Mouse (Mus musculus) stomach, embryonic 16.5 days (tissue): ENCODE measurements around the gene Tmem9b. TPM values are rescaled to one million over a fixed set of nuclear protein-coding genes. Genes with fewer than 3 reads are reported as not detected.
A peak's percentile ranks its signal among the peaks of the same experiment; 100 is the strongest.

Experiments used
- ATAC-seq: fragments of 200-750 bp; cut with Nextera tagmentation; 2 replicates; pipeline ENCODE4 v1.8.0; 2017; ENCODE audit warnings: moderate number of reproducible peaks, moderate TSS enrichment; ENCODE audit not compliant: insufficient read depth, low FRiP score
- H3K27ac ChIP-seq: fragments of 300-500 bp; sonication (generic); 2 replicates; pipeline ENCODE4 v1.5.1; 2014; ENCODE audit warnings: low read length
- H3K27me3 ChIP-seq: fragments of 300-500 bp; sonication (generic); 2 replicates; pipeline ENCODE4 v1.6.1; 2014; ENCODE audit warnings: low read length, control low read depth, mixed read lengths; ENCODE audit not compliant: control insufficient read depth, insufficient read depth
- H3K36me3 ChIP-seq: fragments of 300-500 bp; sonication (generic); 2 replicates; pipeline ENCODE4 v1.6.1; 2014; ENCODE audit warnings: low read length; ENCODE audit not compliant: control insufficient read depth, insufficient read depth
- H3K4me1 ChIP-seq: fragments of 300-500 bp; sonication (generic); 2 replicates; pipeline ENCODE4 v1.6.1; 2014; ENCODE audit warnings: low read length, control low read depth, mixed read lengths; ENCODE audit not compliant: control insufficient read depth, insufficient read depth
- H3K4me2 ChIP-seq: fragments of 300-500 bp; sonication (generic); 2 replicates; pipeline ENCODE4 v1.6.1; 2014; ENCODE audit warnings: low read depth, low read length, mixed read lengths
- H3K4me3 ChIP-seq: fragments of 300-500 bp; sonication (generic); replicated peaks from 2 replicates; pipeline ENCODE4 v1.5.1; 2014; ENCODE audit warnings: mild to moderate bottlenecking, low read length
- H3K9ac ChIP-seq: fragments of 300-500 bp; sonication (generic); 2 replicates; pipeline ENCODE4 v1.6.1; 2014; ENCODE audit warnings: low read length
- H3K9me3 ChIP-seq: fragments of 300-500 bp; sonication (generic); replicated peaks from 2 replicates; pipeline ENCODE4 v1.6.1; 2016; ENCODE audit warnings: low read length, control low read depth; ENCODE audit not compliant: control insufficient read depth
- WGBS: fragments of 180-500 bp; shearing (Covaris S2); extraction: QIAGEN DNeasy Blood & Tissue Kit; methylation state at CpG from one replicate; pipeline ENCODE4 v1.1.7; 2014; 5-methylcytosine and 5-hydroxymethylcytosine counted together
- polyA plus RNA-seq: library from polyadenylated mRNA; unstranded; fragments of >200 nt; fragmentation: Nextera tagmentation; extraction: Ambion mirVana; gene quantifications from 2 replicates; pipeline ENCODE4 v1.2.1, GENCODE M21; 2015

The Tmem9b gene
- polyA plus RNA-seq, 1 experiment from 2014 or later: 78.6 TPM

GRCm38 (mm10) chr7:109722618-109723017 is 30.1 kb downstream of the Tmem9b start:
- over 99% methylated on average over 2 of the region's 2 CpGs for WGBS
- no peak overlapping the region for H3K4me3 ChIP-seq
- no peak overlapping the region for H3K27ac ChIP-seq
- H3K9me3 ChIP-seq: no peaks in the 10 kb centered on the region
- ATAC-seq: no peak
- H3K9ac ChIP-seq: no peak overlapping the region
- no peaks in the 10 kb centered on the region for H3K36me3 ChIP-seq
- no peaks in the 10 kb centered on the region for H3K27me3 ChIP-seq
- no peak overlapping the region for H3K4me2 ChIP-seq
- no peaks in the 10 kb centered on the region for H3K4me1 ChIP-seq

DNA sequence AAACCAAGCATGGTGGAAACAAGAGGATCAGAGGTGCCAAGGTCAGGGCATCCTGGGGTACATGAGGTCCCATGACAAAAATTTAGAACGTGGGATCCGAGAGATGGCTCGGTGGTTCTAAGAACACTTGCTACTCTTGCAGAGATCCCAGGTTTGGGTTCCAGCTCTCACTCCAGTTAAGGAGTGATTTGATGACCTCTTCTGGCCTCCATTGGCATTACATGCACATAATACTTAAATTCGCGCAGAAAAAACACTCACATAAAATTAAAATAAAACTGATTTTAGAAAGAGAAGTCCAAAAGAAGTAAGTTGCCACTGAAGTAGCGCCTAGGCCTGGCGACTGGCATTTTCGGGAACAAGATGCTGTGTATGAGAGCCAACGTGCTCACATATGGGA is 33.4 kb downstream of the Tmem9b start:
- Histone ChIP-seq H3K9ac (no peak overlapping the region), H3K4me3 (no peak overlapping the region), H3K27me3 (no peaks in the 10 kb centered on the region), H3K9me3 (no peaks in the 10 kb centered on the region), H3K27ac (no peak overlapping the region), H3K4me1 (no peaks in the 10 kb centered on the region), H3K4me2 (no peak overlapping the region), H3K36me3 (no peaks in the 10 kb centered on the region)
- ATAC-seq: no peak
- 66% methylated on average over 9 of the region's 9 CpGs for WGBS

- Histone ChIP-seq H3K36me3 (peaks cover 3% of the 10 kb centered on the region; the same call in 1 of the 2 replicates), H3K27ac (no peak overlapping the region), H3K27me3 (no peaks in the 10 kb centered on the region), H3K9ac (no peak overlapping the region), H3K4me3 (no peak overlapping the region), H3K4me1 (peaks cover 4% of the 10 kb centered on the region), H3K9me3 (no peaks in the 10 kb centered on the region), H3K4me2 (no peak overlapping the region)
- ATAC-seq: no peak
- 88% methylated on average over 2 of the region's 2 CpGs for WGBS
Observed at GRCm38 (mm10) chr7:109713434-109713982, 39.2 kb downstream of the Tmem9b start.

GRCm38 (mm10) chr7:109712198-109712597 is 40.5 kb downstream of the Tmem9b start:
- Histone ChIP-seq H3K9ac (no peak overlapping the region), H3K4me3 (no peak overlapping the region), H3K27me3 (no peaks in the 10 kb centered on the region), H3K27ac (no peak overlapping the region), H3K4me2 (no peak overlapping the region), H3K36me3 (peaks cover 7% of the 10 kb centered on the region; the same call in 1 of the 2 replicates), H3K9me3 (no peaks in the 10 kb centered on the region), H3K4me1 (peaks cover 10% of the 10 kb centered on the region)
- 91% methylated on average over 7 of the region's 7 CpGs for whole genome bisulfite sequencing
- ATAC-seq: no peak

GRCm38 (mm10) chr7:109710069-109710468 is 42.6 kb downstream of the Tmem9b start:
- peaks cover 18% of the 10 kb centered on the region for H3K4me1 ChIP-seq
- 47% methylated on average over 1 of the region's 1 CpGs for WGBS
- no peak overlapping the region for H3K4me3 ChIP-seq
- no peak overlapping the region for H3K4me2 ChIP-seq
- no peaks in the 10 kb centered on the region for H3K9me3 ChIP-seq
- peaks cover 7% of the 10 kb centered on the region; the same call in 1 of the 2 replicates for H3K36me3 ChIP-seq
- H3K9ac ChIP-seq: no peak overlapping the region
- H3K27ac ChIP-seq: no peak overlapping the region; the same call in 1 of the 2 replicates
- no peak for ATAC-seq
- no peaks in the 10 kb centered on the region for H3K27me3 ChIP-seq

DNA sequence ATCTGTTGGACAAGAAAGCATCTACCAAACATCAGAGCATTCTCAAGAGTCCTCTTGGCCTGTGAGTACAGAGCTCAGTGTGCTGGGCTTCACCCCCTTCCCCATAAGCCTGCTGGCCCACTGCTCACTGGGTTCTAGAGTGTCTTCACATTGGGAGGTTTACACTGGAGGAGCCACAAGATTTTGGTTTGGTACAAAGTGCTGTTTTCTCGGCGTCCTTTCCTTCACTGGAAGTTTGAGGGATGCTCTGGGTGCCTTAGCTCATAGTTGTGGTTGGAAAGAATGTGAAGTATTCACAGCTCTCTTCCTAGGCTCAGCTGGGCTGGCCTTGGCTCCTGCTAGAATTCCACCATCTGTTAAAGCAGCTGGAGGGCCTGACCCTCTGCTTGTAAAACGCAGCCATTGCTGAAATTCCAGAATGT is 43.7 kb downstream of the Tmem9b start:
- Histone ChIP-seq H3K9ac (no peak overlapping the region), H3K27me3 (no peaks in the 10 kb centered on the region), H3K36me3 (peaks cover 7% of the 10 kb centered on the region; the same call in 1 of the 2 replicates), H3K9me3 (no peaks in the 10 kb centered on the region), H3K4me2 (no peak overlapping the region), H3K4me1 (peaks cover 26% of the 10 kb centered on the region), H3K27ac (peak overlapping the region; percentile 74), H3K4me3 (no peak overlapping the region)
- 20% methylated on average over 3 of the region's 3 CpGs for WGBS
- ATAC-seq: peak; percentile 42; the same call in 1 of the 2 replicates

DNA sequence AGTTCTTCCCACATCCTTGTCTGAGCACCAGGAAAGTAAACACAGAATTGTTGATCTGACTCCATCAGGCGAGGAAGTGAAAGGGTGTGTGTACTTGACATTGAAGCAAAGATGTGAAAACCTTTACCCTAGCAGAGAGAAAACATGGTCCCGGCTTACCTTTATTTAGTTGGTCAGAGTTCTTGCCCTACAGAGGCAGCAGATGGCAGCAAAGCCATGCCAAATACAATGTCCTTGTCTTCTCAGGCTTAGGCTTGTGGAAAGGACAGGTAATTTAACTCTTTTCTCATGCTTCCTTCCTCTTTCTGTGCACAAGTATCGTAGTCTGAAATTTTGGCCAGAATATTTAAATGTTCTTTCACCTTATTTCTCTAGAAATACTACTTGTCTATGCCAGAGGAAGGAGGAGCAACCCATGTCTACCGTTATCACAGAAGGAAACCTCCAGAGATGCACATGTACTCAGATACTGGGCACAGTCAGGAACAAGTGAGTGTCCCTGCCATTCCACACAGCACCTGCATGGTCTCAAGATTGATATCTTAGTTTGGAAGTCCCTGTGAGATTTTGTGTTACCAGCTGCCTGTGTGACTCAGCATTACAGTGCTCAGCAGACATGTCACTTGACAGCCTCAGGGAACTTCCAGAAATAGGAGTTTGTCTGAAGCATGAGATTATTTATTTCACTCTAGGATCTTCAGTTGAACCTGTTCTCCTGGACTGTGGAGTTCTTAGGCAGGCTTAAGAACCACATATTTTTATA is 45.5 kb downstream of the Tmem9b start:
- H3K4me2 ChIP-seq: no peak overlapping the region
- H3K27ac ChIP-seq: 0 out of 2 replicates have a peak overlapping the region, but pooled peaks have one; percentile 12
- H3K4me3 ChIP-seq: no peak overlapping the region
- H3K4me1 ChIP-seq: peaks cover 33% of the 10 kb centered on the region
- H3K36me3 ChIP-seq: peaks cover 7% of the 10 kb centered on the region; the same call in 1 of the 2 replicates
- no peaks in the 10 kb centered on the region for H3K27me3 ChIP-seq
- 34% methylated on average over 4 of the region's 4 CpGs for WGBS
- no peak for ATAC-seq
- H3K9me3 ChIP-seq: no peaks in the 10 kb centered on the region
- H3K9ac ChIP-seq: no peak overlapping the region

GRCm38 (mm10) chr7:109704461-109704860 is 48.2 kb downstream of the Tmem9b start:
- H3K36me3 ChIP-seq: 0 out of 2 replicates have a peak, but pooled peaks cover 4% of the 10 kb centered on the region
- WGBS: 50% methylated on average over 3 of the region's 3 CpGs
- ATAC-seq: no peak
- H3K4me3 ChIP-seq: peak overlapping the region; percentile 68
- H3K9me3 ChIP-seq: 0 out of 2 replicates have a peak, but pooled peaks cover 3% of the 10 kb centered on the region
- H3K27ac ChIP-seq: peak overlapping the region; percentile 85; the same call in 1 of the 2 replicates
- no peak overlapping the region for H3K9ac ChIP-seq
- H3K4me1 ChIP-seq: peaks cover 33% of the 10 kb centered on the region
- peak overlapping the region; percentile 92 for H3K4me2 ChIP-seq
- H3K27me3 ChIP-seq: no peaks in the 10 kb centered on the region

DNA sequence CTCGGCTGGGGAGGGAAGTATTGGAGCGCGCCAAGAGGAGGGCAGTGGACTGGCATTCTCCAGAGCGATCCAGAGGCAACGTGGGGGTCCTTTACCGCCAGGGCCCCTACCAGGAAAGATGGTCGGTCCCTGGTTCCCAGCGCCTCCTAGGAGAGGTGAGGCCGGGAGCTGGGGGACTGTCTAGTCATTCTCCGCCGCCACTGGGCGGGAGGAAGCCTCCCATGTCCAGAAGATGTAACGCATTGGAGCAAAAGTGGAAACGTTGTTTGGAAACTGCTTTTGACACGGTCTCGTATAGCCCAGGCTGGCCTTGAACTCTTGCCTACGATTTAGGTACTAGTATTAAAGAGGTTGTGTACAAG is 48.7 kb downstream of the Tmem9b start:
- WGBS: 2% methylated on average over 17 of the region's 17 CpGs
- H3K4me3 ChIP-seq: peak overlapping the region; percentile 68
- ATAC-seq: no peak; the same call in 1 of the 2 replicates
- peak overlapping the region; percentile 92 for H3K4me2 ChIP-seq
- peak overlapping the region; percentile 82 for H3K9ac ChIP-seq
- 0 out of 2 replicates have a peak, but pooled peaks cover 3% of the 10 kb centered on the region for H3K9me3 ChIP-seq
- no peaks in the 10 kb centered on the region for H3K27me3 ChIP-seq
- H3K36me3 ChIP-seq: 0 out of 2 replicates have a peak, but pooled peaks cover 4% of the 10 kb centered on the region
- H3K27ac ChIP-seq: peak overlapping the region; percentile 85
- peaks cover 32% of the 10 kb centered on the region for H3K4me1 ChIP-seq
